Mouse (Mus musculus): ENCODE results near the gene Fmo6.

Fmo6 gene

DNA sequence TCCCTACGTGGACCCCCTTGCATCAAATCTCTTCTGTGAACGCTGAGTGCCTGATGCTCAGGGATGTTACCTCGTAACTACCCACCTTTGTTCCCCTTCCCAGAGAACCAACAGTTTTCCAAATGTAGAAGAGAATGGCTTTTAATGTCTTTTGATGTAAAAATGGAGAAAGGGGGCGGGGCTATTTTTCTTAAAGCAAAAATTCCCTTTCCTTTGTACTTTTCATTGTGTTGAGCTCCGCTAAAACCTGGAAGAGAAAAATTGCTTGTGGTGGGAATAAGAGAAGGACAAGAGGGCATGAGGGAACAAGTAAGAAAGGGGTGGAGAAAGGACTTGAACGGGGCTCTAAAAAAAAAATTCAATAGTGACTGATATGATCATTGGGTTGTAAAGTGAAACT is at the start of gene Fmo6:
Gene Fmo6, minus strand, starts transcription at position 101 of the 400 bp plus-strand sequence.
- no peak for DNase-seq (ENCODE audit: low spot score)

DNA sequence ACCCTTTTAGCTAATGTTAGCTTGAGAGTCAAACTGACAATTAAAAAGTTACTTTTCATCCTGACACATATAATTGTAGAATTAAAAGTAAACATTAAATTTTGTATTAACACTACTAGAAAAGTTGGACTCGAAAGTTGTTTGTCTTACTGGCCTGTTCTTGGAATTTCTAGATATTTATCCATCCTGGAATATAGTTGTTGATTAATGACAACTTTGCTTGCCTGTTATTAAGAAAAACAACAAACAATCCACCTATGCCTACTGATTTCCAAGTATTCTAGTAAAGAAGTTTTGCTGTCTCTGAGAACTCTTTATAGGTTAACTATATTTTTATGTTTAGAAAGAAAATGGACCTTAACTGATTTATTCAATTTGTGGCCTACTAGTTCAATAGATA is 49.5 kb upstream of the Fmo6 start:
- no peak for DNase-seq (ENCODE audit: low spot score)

DNA sequence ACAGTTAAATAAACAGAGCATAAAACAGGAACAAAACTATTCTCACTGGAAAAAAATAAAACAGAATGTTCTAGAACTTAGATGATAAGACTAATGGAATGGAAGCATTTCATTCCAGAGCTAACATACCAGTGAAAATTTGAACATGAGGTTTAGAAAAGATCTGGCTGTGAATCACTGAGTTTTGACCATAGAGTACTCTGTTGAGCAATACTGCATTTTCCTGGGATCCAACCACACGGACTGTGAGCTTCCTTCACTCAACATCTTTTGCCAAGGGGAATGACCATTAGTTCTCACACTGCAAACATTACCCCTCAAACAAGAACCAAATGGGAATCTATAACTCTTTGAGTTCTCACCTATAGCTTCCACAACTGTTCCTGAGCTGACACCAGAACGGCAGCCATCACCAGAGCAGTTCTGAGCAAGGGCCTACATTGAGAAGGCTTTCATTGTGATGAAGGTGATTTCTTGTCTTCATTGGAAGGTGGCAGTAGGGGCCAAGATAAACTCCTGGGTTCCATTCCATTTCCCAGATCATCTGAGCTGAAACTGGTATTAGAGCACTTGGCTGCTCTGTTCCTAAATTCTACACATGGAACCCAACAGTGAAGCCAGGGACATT is 48.9 kb upstream of the Fmo6 start:
- DNase-seq (ENCODE audit: low spot score), result peak; percentile 41

DNA sequence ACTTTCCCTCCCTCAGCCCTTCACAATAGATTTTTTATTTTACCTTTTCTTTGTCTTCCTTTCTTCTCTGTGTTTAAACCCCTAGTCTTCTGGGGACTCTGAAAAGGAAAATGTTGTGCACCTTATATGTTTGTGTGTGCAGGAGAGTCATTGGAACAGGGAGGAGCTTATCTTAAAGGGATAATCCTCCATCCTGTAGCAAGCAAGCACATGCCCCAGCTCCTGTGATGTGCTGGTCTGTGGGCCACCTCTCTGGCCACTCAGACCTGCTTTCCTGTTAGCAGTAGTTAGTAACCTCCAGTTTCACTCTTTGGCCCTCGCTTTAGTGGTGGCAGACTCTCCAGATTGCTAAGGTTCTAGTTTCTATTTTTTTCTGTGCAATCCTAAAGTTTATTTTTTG is 47.1 kb upstream of the Fmo6 start, which contains the start of gene Fmo3:
Gene Fmo3, minus strand, starts transcription at position 101 of the 400 bp plus-strand sequence.
- DNase-seq (ENCODE audit: low spot score), result no peak

DNA sequence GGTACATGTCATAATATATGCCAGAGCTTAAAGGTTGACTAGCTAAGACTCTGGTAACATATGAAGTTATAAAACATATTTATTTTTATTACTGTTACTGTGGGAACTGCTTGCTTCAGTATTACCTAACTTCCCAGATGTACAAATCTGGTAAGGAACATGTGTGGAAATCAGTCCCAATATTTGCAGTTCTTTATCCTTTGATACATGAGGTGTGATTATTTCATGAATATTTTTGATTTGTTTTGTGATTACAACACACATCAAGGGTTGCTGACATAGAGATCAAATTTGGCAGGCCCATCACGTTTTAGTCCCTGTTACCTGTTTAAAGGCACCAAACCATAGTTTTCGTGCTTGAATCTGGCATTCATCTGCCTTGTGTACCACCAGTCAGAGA is 26.2 kb upstream of the Fmo6 start:
- peak; percentile 21 for DNase-seq (ENCODE audit: low spot score)

DNA sequence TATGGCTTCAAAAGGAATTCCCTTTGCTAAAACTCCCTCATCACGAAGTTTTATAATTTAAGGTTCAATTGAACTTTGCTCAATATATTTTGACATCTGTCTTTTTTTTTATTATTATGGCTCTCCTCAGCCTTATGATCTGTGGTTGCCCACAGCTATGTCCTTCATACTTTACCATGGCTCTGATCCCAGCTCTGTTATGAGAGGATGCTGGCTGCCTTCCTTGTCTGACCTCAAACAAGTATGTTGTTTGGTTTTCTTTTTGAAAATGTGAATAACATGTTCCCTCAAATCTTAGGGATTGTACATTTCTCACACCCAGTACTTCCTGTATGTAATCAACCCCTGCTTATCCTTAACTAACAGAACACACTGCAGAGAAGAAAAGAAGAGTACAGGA is 20.1 kb upstream of the Fmo6 start:
- peak; percentile 36 for DNase-seq (ENCODE audit: low spot score)

DNA sequence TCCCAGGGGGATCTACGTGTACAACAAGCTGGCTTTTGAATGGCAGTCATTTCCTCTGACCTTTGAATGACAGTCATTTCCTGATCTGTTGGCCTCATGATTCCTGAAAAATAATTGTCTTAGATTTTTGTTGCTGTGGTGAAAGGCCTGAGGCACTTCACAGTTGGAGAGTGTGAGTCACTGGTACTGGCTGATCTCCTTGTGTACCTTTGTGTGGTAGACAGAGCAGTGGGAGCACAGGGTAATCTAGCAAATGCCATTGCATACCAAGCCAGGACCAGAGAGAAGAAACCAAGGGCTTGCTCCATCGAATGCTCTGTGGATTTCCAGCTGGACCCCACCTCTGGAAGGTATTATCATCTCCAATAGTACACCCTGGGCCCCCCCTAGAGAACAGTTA is 15.8 kb upstream of the Fmo6 start:
- peak; percentile 49 for DNase-seq (ENCODE audit: low spot score)

DNA sequence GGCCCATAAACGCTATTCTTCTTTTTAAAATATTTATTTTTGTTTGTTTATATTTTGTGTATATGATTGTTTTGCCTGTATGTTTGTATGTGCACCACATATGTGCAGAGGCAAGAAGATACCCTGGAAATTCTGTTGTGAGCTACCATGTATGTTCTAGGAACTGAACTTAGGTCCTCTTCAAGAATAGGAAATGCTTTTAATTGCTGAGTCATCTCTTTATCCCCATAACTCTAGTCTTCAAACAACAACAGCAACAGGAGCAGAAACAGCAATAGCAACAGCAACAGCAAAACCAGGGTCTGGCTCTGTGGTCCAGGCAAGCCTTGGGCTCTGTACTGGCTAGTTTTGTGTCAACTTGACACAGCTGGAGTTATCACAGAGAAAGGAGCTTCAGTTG is 12.4 kb upstream of the Fmo6 start:
- DNase-seq (ENCODE audit: low spot score), result no peak

DNA sequence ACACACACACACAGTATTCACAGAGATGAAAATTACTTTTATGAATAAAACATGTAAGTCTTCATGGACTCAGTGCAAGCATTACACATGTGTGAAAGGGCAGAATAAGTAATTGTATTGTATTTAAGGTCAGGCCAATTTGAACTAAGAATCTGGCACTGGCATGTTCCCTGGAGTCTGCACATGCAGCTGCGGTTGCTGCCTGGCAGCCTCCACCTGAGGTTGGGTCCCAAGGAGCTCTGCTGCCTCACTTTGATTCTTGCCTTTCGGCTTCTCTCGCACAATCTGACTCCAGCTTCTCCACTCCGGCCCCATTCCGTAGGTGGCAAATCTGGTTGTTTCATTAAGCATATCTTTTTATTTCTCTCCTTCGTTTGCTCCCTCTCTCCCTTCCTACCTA is 10.6 kb upstream of the Fmo6 start:
- no peak for DNase-seq (ENCODE audit: low spot score)

DNA sequence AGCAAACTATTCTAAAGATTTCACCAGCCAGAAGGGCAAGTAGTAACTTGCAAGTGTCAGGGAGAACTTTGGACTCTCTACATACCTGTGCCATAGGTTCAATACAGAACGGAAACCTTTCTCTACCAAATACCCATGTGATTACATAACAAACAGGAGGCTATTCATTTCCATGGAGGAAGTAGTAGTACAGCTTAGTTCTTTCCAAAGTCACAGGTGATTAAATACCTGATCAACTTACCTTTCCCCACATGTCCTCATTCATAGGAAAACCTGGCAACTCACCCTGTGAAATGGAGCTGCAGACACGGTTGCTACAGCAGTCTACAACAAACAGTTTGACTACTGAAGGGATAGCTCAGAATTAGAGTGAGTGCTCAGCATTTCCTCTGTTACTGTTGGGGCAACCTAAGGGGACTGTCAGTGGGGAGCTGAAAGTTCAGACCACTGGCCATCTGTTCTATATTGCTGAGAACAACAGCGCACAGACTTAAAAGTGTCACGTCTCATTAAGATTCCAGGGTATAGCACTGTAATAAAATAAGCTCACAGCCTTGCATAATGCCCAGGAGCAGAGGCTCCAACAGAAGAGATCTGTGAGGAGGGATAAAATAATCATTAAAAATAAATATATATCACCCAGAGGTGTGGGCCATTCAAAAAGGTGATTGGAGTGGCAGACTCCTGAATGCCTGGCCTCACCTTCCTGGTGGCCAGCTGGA is 9.7 kb upstream of the Fmo6 start:
- no peak for DNase-seq (ENCODE audit: low spot score)

DNA sequence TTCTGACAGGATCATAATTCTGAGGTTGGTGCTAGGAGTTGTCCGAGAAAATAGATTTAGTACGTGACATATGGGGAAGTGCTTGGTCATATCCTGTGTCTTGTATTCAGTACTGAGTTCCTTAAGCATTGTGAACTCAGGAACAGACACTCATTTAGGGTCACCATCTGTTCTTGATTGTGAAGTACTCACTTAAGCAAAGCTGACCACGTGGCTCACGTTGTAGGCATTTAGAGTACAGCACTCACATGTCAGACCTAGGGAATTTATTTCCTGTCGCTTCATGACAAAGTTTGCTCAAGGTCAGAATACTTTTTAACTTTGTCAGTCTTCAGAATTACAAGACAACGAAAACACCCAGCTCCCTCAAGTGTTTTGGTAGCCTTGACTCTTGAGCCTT is 6.4 kb upstream of the Fmo6 start:
- peak; percentile 21 for DNase-seq (ENCODE audit: low spot score)

DNA sequence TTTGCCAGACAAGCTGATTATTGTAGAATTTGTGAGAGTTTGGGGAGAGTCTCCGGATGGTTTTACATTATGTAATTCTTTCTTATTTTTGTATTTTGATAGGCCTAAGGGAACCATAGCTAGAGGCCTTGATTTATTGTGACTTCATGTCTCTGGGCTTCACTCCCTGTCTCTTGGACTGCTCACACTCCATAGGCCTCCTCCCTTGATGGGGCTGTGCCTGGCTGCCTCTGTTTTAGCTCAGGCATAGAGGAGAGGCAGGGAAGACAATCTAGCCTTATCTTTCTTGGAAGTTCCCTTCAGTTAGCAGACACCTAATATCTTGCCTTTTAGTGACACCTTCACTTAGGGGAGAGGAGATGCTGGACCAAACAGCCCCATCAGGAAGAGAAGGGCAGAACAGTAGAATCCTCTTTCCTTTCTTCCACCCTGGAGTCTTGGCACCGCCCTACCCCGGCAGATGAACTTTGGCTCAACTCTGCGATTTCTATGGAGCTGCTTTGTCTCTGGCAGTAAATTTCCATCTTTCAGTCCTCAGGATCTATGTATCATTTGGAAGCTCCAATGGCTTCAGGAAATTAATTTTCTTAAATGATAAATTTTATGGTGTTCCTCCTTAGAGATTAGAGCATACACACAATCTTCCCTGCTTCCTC is 1.5 kb upstream of the Fmo6 start:
- peak; percentile 42 for DNase-seq (ENCODE audit: low spot score)

DNA sequence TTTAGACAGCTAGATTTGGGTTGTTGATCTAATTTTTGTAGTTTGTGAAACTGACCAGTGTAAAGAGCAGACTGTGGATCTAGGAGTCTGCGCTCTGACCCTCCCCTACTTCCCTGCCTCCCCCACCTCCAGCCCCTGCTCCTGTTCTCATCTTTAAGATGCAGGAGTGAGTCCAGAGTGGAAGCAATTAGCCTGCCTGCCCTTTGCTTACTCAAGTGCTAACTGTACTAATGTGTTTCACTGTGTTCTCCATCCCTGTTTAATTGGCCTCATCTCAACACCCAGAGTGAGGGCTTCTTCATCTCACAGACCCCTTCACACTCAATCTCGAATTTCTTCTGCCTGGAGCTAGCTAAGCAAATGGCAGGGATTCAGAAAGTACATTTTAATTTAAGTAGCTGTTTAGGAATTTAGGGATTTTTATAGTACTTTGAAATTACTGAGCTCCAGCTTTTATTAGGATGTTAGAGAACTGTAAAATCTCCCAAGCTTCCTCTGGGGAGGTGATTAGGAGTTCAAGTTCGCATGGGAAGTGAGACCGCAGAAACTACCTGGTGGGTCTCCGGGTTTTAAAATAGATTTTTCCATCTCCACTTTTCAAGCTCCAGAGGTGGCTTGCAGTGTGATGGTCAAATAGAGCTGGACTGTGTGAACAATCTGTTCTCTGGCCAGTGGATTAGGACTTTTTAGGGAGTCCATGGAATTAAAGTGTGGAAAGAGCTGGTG is 818 bp upstream of the Fmo6 start:
- no peak for DNase-seq (ENCODE audit: low spot score)

DNA sequence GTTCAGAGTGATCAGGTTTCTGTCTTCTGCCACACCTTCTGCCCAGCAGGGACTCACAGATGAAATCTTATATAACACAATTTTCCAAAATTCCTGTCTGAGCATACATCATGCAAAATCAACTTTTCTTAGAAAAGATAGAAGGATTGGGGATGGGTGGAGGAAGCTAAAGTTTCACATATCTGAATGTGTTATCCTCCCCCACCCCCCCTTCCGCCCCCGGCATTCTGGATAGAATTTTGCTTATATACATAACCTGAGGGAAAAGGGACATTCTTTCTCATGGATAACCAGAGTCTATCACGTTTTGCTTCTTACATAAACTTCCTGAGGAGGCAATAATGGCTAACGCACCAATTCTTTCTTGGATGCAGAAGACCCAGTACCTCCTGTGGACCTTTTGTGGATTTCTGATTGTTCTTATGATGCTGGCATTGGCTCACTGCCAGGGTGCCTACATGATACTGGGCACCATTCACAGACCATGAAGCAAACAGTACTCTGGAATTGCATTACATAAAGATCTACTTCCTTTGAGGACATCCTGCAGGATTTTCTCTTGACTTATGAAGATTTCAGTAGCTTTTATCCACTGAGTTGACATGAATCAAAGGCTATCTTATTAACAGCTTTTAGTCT is 2.8 kb downstream of the Fmo6 start:
- DNase-seq (ENCODE audit: low spot score), result no peak

DNA sequence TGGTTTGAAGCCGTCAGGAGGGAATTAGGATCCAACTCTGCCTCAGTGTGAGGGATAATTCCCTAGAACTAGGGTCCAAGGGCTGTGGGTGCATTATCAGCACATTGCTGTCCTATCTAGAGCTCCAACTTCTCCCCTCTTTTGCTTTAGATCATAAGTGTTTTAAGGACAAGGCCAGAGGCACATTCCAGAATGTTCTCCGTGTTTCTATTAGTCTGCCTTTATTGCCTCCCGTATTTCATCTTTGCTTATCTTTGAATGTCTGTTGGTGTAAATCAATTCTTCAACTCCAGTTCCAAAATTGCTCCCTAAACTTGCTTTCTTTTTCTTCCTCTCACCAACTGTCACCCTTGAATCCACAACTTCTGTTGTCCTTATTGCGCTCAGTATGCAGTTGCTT is 4.9 kb downstream of the Fmo6 start:
- no peak for DNase-seq (ENCODE audit: low spot score)

DNA sequence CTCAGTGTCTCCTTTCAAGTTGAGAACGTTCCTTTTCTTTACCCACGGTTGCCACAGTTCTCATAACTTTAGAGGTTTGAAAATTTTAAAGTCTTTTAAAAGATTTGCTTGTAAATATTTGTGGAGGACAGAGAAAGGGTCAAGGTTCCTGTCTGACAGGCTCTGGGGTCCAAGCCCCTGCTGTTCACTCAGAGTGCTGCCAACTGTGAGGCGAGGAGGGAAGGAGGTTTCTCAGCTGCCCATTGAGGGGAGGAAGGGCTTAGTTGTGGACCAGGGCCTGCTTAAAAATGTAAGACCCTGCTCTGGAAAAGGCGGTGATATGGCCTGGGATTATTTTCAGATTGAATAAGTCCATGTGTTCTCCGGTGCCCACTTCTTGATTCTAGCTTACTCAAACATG is 5.4 kb downstream of the Fmo6 start:
- peak; percentile 44 for DNase-seq (ENCODE audit: low spot score)

DNA sequence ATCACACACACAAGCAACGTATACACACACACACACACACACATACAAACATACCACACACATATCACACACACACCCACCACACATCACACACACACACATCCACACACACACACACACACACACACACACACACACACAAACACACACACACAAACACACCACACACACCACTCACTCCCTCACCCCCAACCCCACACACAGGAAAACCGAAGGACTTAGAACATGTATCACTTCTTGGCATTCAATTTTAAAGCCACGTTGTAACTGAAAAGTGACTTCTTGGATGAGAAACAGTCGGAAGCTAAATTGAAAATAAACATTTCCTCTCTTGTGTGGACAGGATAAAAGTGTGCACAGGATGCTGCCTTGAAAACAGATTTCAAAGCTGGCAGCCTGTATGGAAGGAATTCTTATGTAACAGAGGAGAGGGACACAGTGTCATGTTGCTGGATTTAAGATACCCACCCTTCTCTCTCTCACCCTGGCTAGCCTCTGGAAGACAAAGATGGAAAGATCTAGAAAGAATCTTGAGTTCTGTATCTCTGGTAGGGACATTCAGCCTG is 5.9 kb downstream of the Fmo6 start:
- DNase-seq (ENCODE audit: low spot score), result peak; percentile 83

DNA sequence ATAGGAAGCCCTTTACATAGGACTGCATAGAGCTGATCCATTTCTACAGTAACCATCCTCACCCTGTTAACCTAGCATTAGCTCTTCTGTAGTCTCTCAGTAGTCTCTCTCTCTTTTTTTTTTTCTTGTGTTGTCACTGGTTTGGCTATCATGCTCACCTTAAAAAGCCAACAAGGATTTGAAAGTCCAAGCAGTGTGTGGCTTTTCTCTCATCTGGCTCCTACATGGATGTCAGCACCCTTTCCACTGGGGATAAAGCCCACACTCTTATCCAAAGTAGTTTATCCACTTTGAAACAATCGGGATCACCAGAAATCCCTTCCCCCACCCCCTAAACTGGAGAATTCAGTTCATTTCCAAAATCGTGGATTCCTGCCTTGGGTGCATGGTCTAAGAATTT is 6.7 kb downstream of the Fmo6 start:
- DNase-seq (ENCODE audit: low spot score), result no peak

DNA sequence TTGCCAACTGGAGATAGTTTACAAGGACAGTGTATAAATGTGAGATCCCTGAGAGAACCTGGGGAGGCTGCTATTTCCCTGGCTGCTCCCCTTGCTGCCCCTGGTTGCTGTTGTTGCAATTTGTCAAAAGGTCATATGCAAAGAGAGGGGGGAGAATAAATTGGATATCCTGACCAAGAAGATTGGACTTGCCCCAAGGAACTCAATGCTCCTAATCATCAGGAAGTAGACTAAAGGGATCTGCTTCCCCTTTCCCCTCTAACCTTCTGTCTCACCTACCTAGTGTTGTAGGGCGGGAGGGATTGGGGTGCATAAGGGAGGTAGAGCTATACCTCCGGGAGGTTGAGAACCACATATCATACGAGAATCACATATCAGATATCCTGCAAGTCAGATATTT is 8.2 kb downstream of the Fmo6 start:
- DNase-seq (ENCODE audit: low spot score), result no peak

DNA sequence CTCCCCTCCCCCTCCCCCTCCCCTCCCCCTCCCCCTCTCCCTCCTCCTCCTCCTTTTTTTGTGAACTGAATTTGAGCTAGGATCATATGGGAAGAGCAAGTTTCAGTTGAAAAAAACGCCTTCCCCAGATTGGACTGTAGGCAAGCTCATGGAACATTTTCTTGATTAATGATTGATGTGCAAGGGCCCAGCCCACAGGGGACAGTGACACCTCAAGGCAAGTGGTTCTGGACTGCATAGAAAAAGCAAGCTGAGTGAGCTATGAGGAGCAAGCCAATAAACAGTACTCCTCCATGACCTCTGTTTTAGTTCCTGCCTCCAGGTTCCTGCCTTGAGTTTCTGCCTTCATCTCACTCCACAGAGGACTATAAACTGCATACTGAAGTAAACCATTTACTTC is 12.2 kb downstream of the Fmo6 start:
- no peak for DNase-seq (ENCODE audit: low spot score)

DNA sequence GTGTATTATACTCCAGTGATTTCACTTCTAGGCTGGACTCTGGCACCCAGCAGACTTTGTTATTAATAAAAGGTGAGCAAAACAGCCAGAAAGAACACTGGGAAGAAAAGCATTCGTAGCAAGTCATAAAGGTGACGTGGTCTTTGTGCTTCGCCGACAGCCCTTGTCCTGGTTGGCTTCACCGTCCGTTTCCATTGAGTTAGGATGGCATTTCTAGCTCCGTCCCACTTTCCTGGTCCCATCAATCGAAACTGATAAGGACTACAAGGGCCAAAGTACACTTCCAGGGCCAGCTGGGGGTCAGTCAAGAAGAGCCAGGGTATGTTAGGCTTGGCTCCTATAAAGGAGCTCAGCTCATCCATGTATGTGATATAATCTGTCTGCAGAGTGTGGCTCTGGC is 20.7 kb downstream of the Fmo6 start:
- no peak for DNase-seq (ENCODE audit: low spot score)
